Mouse (Mus musculus) intestine, embryonic 16.5 days (tissue): ENCODE results near the gene Thy1. TPM values are rescaled to one million over a fixed set of nuclear protein-coding genes. Genes with fewer than 3 reads are reported as not detected.
A peak's percentile ranks its signal among the peaks of the same experiment; 100 is the strongest.

Source experiments
- ATAC-seq: fragments of 200-750 bp; cut with Nextera tagmentation; 2 replicates; pipeline ENCODE4 v1.8.0; 2017; ENCODE audit warnings: moderate TSS enrichment, moderate library complexity
- H3K27ac ChIP-seq: fragments of 300-500 bp; sonication (generic); 2 replicates; pipeline ENCODE4 v1.5.1; 2014; ENCODE audit warnings: mild to moderate bottlenecking, low read length
- H3K27me3 ChIP-seq: fragments of 300-500 bp; sonication (generic); replicated peaks from 2 replicates; pipeline ENCODE4 v1.6.1; 2014; ENCODE audit warnings: low read length, control low read depth, mixed read lengths; ENCODE audit not compliant: control insufficient read depth, insufficient read depth
- H3K36me3 ChIP-seq: fragments of 300-500 bp; sonication (generic); 2 replicates; pipeline ENCODE4 v1.6.1; 2014; ENCODE audit warnings: low read length, control low read depth; ENCODE audit not compliant: control insufficient read depth, insufficient read depth
- H3K4me1 ChIP-seq: fragments of 300-500 bp; sonication (generic); 2 replicates; pipeline ENCODE4 v1.6.1; 2014; ENCODE audit warnings: low read length, control low read depth, mixed read lengths; ENCODE audit not compliant: control insufficient read depth, insufficient read depth
- H3K4me2 ChIP-seq: fragments of 300-500 bp; sonication (generic); 2 replicates; pipeline ENCODE4 v1.6.1; 2014; ENCODE audit warnings: low read depth, low read length, control low read depth
- H3K4me3 ChIP-seq: fragments of 300-500 bp; sonication (generic); 2 replicates; pipeline ENCODE4 v1.5.1; 2014; ENCODE audit warnings: mild to moderate bottlenecking, low read length
- H3K9ac ChIP-seq: fragments of 300-500 bp; sonication (generic); 2 replicates; pipeline ENCODE4 v1.6.1; 2014; ENCODE audit warnings: low read depth, low read length
- H3K9me3 ChIP-seq: fragments of 300-500 bp; sonication (generic); 2 replicates; pipeline ENCODE4 v1.6.1; 2016; ENCODE audit warnings: low read length, control low read depth; ENCODE audit not compliant: control insufficient read depth
- WGBS: fragments of 180-500 bp; shearing (Covaris S2); extraction: QIAGEN DNeasy Blood & Tissue Kit; methylation state at CpG from one replicate; pipeline ENCODE4 v1.1.7; 2014; 5-methylcytosine and 5-hydroxymethylcytosine counted together
- polyA plus RNA-seq: library from polyadenylated mRNA; unstranded; fragments of >200 nt; fragmentation: Nextera tagmentation; extraction: Ambion mirVana; gene quantifications from 2 replicates; pipeline ENCODE4 v1.2.1, GENCODE M21; 2015

Gene Thy1
- polyA plus RNA-seq, 1 experiment from 2014 or later = 1.8 TPM

- Histone ChIP-seq H3K9me3 (no peaks in the 10 kb centered on the region), H3K9ac (peak overlapping the region; percentile 86), H3K27ac (peak overlapping the region; percentile 50), H3K4me1 (peaks cover 53% of the 10 kb centered on the region), H3K4me3 (peak overlapping the region; percentile 66), H3K36me3 (no peaks in the 10 kb centered on the region), H3K4me2 (peak overlapping the region; percentile 99), H3K27me3 (no peaks in the 10 kb centered on the region)
- peak; percentile 43 for ATAC-seq
- WGBS = 1% methylated on average over 14 of the region's 14 CpGs
Observed at GRCm38 (mm10) chr9:44084236-44084635, 41.1 kb downstream of the Thy1 start.

GRCm38 (mm10) chr9:44084659-44085229 is 41.6 kb downstream of the Thy1 start:
- ATAC-seq = peak; percentile 68
- Histone ChIP-seq H3K27ac (peak overlapping the region; percentile 50), H3K4me1 (peaks cover 50% of the 10 kb centered on the region), H3K4me2 (peak overlapping the region; percentile 99), H3K4me3 (peak overlapping the region; percentile 66), H3K9me3 (no peaks in the 10 kb centered on the region), H3K9ac (peak overlapping the region; percentile 86), H3K36me3 (no peaks in the 10 kb centered on the region), H3K27me3 (no peaks in the 10 kb centered on the region)
- WGBS = under 1% methylated on average over 62 of the region's 62 CpGs

- no peaks in the 10 kb centered on the region for H3K9me3 ChIP-seq
- H3K9ac ChIP-seq = peak overlapping the region; percentile 86
- peaks cover 49% of the 10 kb centered on the region for H3K4me1 ChIP-seq
- H3K27me3 ChIP-seq = no peaks in the 10 kb centered on the region
- no peak overlapping the region for H3K27ac ChIP-seq
- no peaks in the 10 kb centered on the region for H3K36me3 ChIP-seq
- no peak; the same call in 1 of the 2 replicates for ATAC-seq
- 5% methylated on average over 10 of the region's 10 CpGs for WGBS
- peak overlapping the region; percentile 66 for H3K4me3 ChIP-seq
- peak overlapping the region; percentile 99 for H3K4me2 ChIP-seq
Observed at GRCm38 (mm10) chr9:44085276-44085675, 42.1 kb downstream of the Thy1 start.

- Histone ChIP-seq H3K9ac (0 out of 2 replicates have a peak overlapping the region, but pooled peaks have one; percentile 2), H3K9me3 (no peaks in the 10 kb centered on the region), H3K4me2 (peak overlapping the region; percentile 99), H3K4me1 (peaks cover 48% of the 10 kb centered on the region), H3K27ac (no peak overlapping the region), H3K36me3 (no peaks in the 10 kb centered on the region), H3K4me3 (no peak overlapping the region; the same call in 1 of the 2 replicates), H3K27me3 (no peaks in the 10 kb centered on the region)
- WGBS = 70% methylated on average over 15 of the region's 15 CpGs
- no peak for ATAC-seq
Observed at GRCm38 (mm10) chr9:44085741-44086665, 42.8 kb downstream of the Thy1 start.

GRCm38 (mm10) chr9:44086960-44087359 is 43.8 kb downstream of the Thy1 start:
- Histone ChIP-seq H3K9me3 (no peaks in the 10 kb centered on the region), H3K4me1 (peaks cover 46% of the 10 kb centered on the region), H3K36me3 (no peaks in the 10 kb centered on the region; the same call in 1 of the 2 replicates), H3K27me3 (no peaks in the 10 kb centered on the region), H3K27ac (no peak overlapping the region), H3K4me2 (no peak overlapping the region), H3K9ac (no peak overlapping the region), H3K4me3 (no peak overlapping the region)
- no peak for ATAC-seq
- 54% methylated on average over 10 of the region's 10 CpGs for WGBS

- ATAC-seq = peak; percentile 38
- Histone ChIP-seq H3K9ac (peak overlapping the region; percentile 35; the same call in 1 of the 2 replicates), H3K4me3 (no peak overlapping the region), H3K4me1 (peaks cover 46% of the 10 kb centered on the region), H3K4me2 (0 out of 2 replicates have a peak overlapping the region, but pooled peaks have one; percentile 27), H3K27me3 (no peaks in the 10 kb centered on the region), H3K36me3 (no peaks in the 10 kb centered on the region; the same call in none of the 2 replicates), H3K9me3 (no peaks in the 10 kb centered on the region), H3K27ac (peak overlapping the region; percentile 47; the same call in 1 of the 2 replicates)
- WGBS = 7% methylated on average over 15 of the region's 15 CpGs
Observed at GRCm38 (mm10) chr9:44087761-44088455, 44.7 kb downstream of the Thy1 start.

GRCm38 (mm10) chr9:44088877-44089608 is 45.9 kb downstream of the Thy1 start:
- no peaks in the 10 kb centered on the region for H3K27me3 ChIP-seq
- no peak overlapping the region for H3K4me3 ChIP-seq
- no peaks in the 10 kb centered on the region; the same call in none of the 2 replicates for H3K36me3 ChIP-seq
- H3K27ac ChIP-seq = peak overlapping the region; percentile 47
- no peak overlapping the region for H3K9ac ChIP-seq
- 54% methylated on average over 12 of the region's 12 CpGs for WGBS
- no peaks in the 10 kb centered on the region for H3K9me3 ChIP-seq
- H3K4me1 ChIP-seq = peaks cover 36% of the 10 kb centered on the region
- H3K4me2 ChIP-seq = no peak overlapping the region
- ATAC-seq = no peak

- 39% methylated on average over 24 of the region's 24 CpGs for WGBS
- Histone ChIP-seq H3K27ac (no peak overlapping the region), H3K9ac (no peak overlapping the region), H3K4me3 (no peak overlapping the region), H3K36me3 (no peaks in the 10 kb centered on the region; the same call in none of the 2 replicates), H3K4me2 (no peak overlapping the region), H3K4me1 (peaks cover 5% of the 10 kb centered on the region; the same call in 1 of the 2 replicates), H3K27me3 (no peaks in the 10 kb centered on the region), H3K9me3 (no peaks in the 10 kb centered on the region)
- ATAC-seq = peak; percentile 42
Observed at GRCm38 (mm10) chr9:44093612-44094503, 50.7 kb downstream of the Thy1 start.
